Mouse (Mus musculus) midbrain, postnatal 0 days (tissue): Measurements from ENCODE around the gene Wfdc17. TPM values are rescaled to one million over a fixed set of nuclear protein-coding genes. Genes with fewer than 3 reads are reported as not detected.

Source experiments
- ATAC-seq: fragments of 200-750 bp; cut with Nextera tagmentation; 2 replicates; pipeline ENCODE4 v1.8.0; 2017; ENCODE audit warnings: moderate number of reproducible peaks, mild to moderate bottlenecking, moderate TSS enrichment, moderate library complexity; ENCODE audit not compliant: low FRiP score
- DNase-seq: peaks from one replicate; pipeline ENCODE4 v3.0.0-alpha.2; 2015; ENCODE audit warnings: low spot score
- H3K27ac ChIP-seq: fragments of 300-500 bp; sonication (generic); 2 replicates; pipeline ENCODE4 v1.5.1; 2014; ENCODE audit warnings: low read depth, mild to moderate bottlenecking, low read length, mixed read lengths
- H3K27me3 ChIP-seq: fragments of 300-500 bp; sonication (generic); 2 replicates; pipeline ENCODE4 v1.6.1; 2014; ENCODE audit warnings: low read length, control low read depth, mixed read lengths; ENCODE audit not compliant: insufficient read depth
- H3K36me3 ChIP-seq: fragments of 300-500 bp; sonication (generic); 2 replicates; pipeline ENCODE4 v1.6.1; 2014; ENCODE audit warnings: low read length, control low read depth, mixed read lengths; ENCODE audit not compliant: insufficient read depth
- H3K4me1 ChIP-seq: fragments of 300-500 bp; sonication (generic); 2 replicates; pipeline ENCODE4 v1.6.1; 2014; ENCODE audit warnings: mild to moderate bottlenecking, control low read depth, antibody characterized with exemption, low read length, mixed read lengths; ENCODE audit not compliant: insufficient read depth
- H3K4me2 ChIP-seq: fragments of 300-500 bp; sonication (generic); 2 replicates; pipeline ENCODE4 v1.6.1; 2014; ENCODE audit warnings: low read depth, mild to moderate bottlenecking, low read length, mixed read lengths; ENCODE audit not compliant: poor library complexity, severe bottlenecking
- H3K4me3 ChIP-seq: fragments of 300-500 bp; sonication (generic); 2 replicates; pipeline ENCODE4 v1.5.1; 2014; ENCODE audit warnings: low read depth, mild to moderate bottlenecking, low read length, moderate library complexity
- H3K9ac ChIP-seq: fragments of 300-500 bp; sonication (generic); replicated peaks from 2 replicates; pipeline ENCODE4 v1.6.1; 2014; ENCODE audit warnings: mild to moderate bottlenecking, low read length, moderate library complexity, mixed read lengths; ENCODE audit not compliant: poor library complexity, severe bottlenecking
- H3K9me3 ChIP-seq: fragments of 300-500 bp; sonication (generic); 2 replicates; pipeline ENCODE4 v1.6.1; 2016; ENCODE audit warnings: low read length, control low read depth
- CTCF ChIP-seq: IDR thresholded peaks from 2 replicates; pipeline ENCODE4 v1.5.1; 2016; ENCODE audit warnings: antibody characterized with exemption, mild to moderate bottlenecking
- WGBS: fragments of 180-500 bp; shearing (Covaris S2); extraction: QIAGEN DNeasy Blood & Tissue Kit; methylation state at CpG from one replicate; pipeline ENCODE4 v1.1.7; 2014; 5-methylcytosine and 5-hydroxymethylcytosine counted together
- polyA plus RNA-seq: library from polyadenylated mRNA; unstranded; fragments of >200 nt; fragmentation: Nextera tagmentation; extraction: Ambion mirVana; gene quantifications from 2 replicates; pipeline ENCODE4 v1.2.1, GENCODE M21; 2015
- total RNA-seq: library from RNA; depleted of rRNA; stranded (reverse); fragments of >200 nt; gene quantifications from 2 replicates; pipeline ENCODE4 v1.2.3, GENCODE M21; 2014

Gene Wfdc17
- total and polyA plus RNA-seq, 2 experiments from 2014 or later = 0.75 TPM; not detected in 1

DNA sequence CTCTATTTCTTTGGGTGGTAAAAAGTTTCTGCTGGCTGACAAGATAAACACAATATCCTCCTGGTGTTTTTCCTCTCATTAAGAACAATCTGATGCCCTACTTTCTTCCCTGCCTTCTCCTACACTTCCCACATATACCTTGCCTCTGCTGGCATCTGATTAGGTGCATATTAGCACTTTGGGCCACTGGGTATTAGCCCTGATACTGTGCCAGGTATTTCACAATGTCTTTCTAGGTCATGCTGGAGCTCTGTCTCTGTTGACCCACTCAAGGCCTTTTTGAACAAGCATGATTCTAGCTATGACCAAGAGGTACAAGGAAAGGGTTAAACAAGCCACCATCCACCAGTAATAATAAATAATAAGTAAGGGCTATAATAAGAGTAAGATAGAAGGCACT is 32.0 kb upstream of the Wfdc17 start:
- Histone ChIP-seq H3K27me3 (no peaks in the 10 kb centered on the region), H3K4me3 (no peak overlapping the region), H3K4me2 (no peak overlapping the region), H3K4me1 (no peaks in the 10 kb centered on the region), H3K9ac (no peak overlapping the region), H3K27ac (no peak overlapping the region), H3K36me3 (no peaks in the 10 kb centered on the region), H3K9me3 (no peaks in the 10 kb centered on the region)
- DNase-seq = no peak
- no peak for ATAC-seq
- TF ChIP-seq CTCF = no peak

DNA sequence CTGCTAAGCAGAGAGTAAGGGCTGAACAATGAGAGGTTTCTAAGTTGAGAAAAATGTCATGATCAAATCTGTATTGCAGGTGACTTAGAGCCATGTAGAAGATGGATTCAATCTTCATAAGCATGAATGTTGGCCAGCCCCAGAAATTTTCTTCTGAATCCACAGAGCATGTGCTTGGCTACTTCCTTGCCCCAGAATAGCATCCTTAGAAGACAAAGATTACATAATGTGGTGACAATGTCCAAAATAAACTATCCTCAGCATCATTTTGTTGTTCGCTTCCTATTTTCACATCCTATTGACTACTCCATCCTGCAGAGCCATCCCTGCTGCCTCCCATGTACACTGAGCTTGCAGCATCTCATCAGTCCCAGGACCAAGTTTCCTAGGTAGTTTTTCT is 28.1 kb upstream of the Wfdc17 start:
- no peak for ATAC-seq
- Histone ChIP-seq H3K27ac (no peak overlapping the region), H3K9ac (no peak overlapping the region)

DNA sequence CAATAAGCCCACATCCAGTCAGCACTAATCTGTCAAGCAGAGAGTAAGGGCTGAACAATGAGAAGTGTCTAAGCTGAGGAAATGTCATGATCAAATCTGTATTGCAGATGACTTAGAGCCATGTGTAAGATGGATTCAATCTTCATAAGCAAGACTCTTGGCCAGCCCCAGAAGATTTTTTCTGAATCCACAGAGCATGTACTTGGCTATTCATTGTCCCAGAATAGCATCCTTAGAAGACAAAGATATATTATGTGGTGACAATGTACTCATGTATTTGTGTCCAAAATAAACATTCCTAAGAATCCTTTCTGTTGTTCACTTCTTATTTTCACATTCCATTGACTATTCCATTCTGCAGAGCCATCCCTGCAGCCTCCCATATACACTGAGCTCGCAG is 13.9 kb upstream of the Wfdc17 start:
- WGBS = 94% methylated on average over 1 of the region's 1 CpGs
- H3K9me3 ChIP-seq = no peaks in the 10 kb centered on the region

More for the DNA sequence above, 28.1 kb upstream of the Wfdc17 start:
- Histone ChIP-seq H3K36me3 (no peaks in the 10 kb centered on the region), H3K4me3 (no peak overlapping the region), H3K4me1 (no peaks in the 10 kb centered on the region), H3K27me3 (no peaks in the 10 kb centered on the region), H3K9me3 (no peaks in the 10 kb centered on the region), H3K4me2 (no peak overlapping the region)
- no peak for TF ChIP-seq CTCF
- DNase-seq = no peak
- 85% methylated on average over 1 of the region's 1 CpGs for WGBS

DNA sequence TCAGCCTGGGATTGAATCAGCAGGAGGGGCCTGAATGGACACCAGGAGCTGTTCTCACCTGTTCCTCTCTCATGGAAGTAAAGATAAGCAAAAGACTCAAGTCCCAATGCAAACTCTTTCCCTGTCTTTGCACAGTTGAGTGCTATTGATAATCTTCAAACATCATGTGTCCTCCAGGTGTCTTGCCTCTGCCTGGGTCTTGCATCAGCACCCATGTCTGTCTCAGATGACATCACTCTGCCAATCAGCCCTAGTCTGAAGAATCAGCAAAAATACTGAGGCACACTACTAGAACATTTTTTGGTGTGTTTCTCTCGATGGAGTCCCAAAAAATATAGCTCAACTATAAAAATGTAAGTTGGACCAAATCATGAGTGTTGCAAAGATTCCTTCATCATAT is 11.8 kb upstream of the Wfdc17 start:
- H3K36me3 ChIP-seq = no peaks in the 10 kb centered on the region
- no peaks in the 10 kb centered on the region for H3K9me3 ChIP-seq
- 69% methylated on average over 1 of the region's 1 CpGs for WGBS
- H3K9ac ChIP-seq = no peak overlapping the region
- DNase-seq = no peak
- H3K4me1 ChIP-seq = no peaks in the 10 kb centered on the region
- no peaks in the 10 kb centered on the region for H3K27me3 ChIP-seq
- ATAC-seq = no peak
- no peak for TF ChIP-seq CTCF
- no peak overlapping the region for H3K4me3 ChIP-seq
- no peak overlapping the region for H3K4me2 ChIP-seq
- no peak overlapping the region for H3K27ac ChIP-seq

More for the DNA sequence above, 13.9 kb upstream of the Wfdc17 start:
- DNase-seq (no peak), ATAC-seq (no peak)
- H3K9ac ChIP-seq = no peak overlapping the region
- no peaks in the 10 kb centered on the region for H3K27me3 ChIP-seq
- H3K27ac ChIP-seq = no peak overlapping the region
- no peaks in the 10 kb centered on the region for H3K36me3 ChIP-seq
- no peak for TF ChIP-seq CTCF
- no peaks in the 10 kb centered on the region for H3K4me1 ChIP-seq
- no peak overlapping the region for H3K4me2 ChIP-seq
- no peak overlapping the region for H3K4me3 ChIP-seq

DNA sequence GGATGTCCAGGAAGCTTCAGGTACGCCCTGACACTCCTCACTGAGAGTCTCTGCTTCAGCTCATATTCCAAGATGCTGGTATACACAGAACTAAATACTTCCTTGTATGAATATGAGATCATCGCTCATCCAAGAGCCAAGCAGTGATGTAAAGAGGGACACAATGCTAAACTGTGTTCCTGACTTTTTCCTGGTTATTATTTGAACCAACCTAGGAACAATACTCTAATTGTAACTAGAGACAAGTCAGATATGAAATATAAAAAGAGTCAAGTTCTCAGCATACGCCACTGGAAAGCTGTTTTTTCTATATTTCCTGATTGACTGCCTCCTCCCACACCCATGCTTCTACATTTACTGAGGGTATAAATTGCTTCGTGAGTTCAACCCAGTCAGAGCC is 4.9 kb downstream of the Wfdc17 start, which contains the start of gene Wfdc18:
Gene Wfdc18, plus strand, starts transcription at position 301 of the 400 bp plus-strand sequence.
- Histone ChIP-seq H3K27me3 (no peaks in the 10 kb centered on the region), H3K36me3 (no peaks in the 10 kb centered on the region), H3K4me2 (no peak within 1 kb of the TSS), H3K27ac (no peak within 1 kb of the TSS), H3K4me3 (no peak within 1 kb of the TSS), H3K9me3 (no peaks in the 10 kb centered on the region), H3K9ac (no peak within 1 kb of the TSS), H3K4me1 (no peaks in the 10 kb centered on the region)
- no peak for TF ChIP-seq CTCF
- DNase-seq = no peak
- ATAC-seq = no peak
- whole genome bisulfite sequencing = 70% methylated on average over 4 of the region's 4 CpGs

DNA sequence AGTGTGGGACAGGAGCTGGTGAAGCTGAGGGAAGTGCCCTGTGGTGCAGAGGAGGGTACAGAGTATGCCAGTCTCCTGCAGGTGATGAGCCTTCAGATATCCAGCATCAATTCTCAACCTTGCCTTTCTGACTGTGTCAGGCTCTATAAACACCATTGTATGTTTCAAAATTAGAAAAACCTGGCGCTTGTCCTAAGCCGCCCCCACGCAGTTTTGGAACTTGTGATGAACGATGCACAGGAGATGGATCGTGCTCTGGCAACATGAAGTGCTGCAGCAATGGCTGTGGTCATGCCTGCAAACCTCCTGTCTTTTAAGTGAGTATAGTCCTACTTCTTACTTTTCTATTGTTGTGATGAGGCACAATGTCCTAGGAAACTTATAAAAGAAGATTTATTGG is 5.9 kb downstream of the Wfdc17 start:
- DNase-seq = no peak

More for the DNA sequence above, 5.9 kb downstream of the Wfdc17 start:
- Histone ChIP-seq H3K9ac (no peak overlapping the region), H3K9me3 (no peaks in the 10 kb centered on the region), H3K27me3 (no peaks in the 10 kb centered on the region), H3K36me3 (no peaks in the 10 kb centered on the region), H3K4me3 (no peak overlapping the region), H3K27ac (no peak overlapping the region), H3K4me1 (no peaks in the 10 kb centered on the region), H3K4me2 (no peak overlapping the region)
- 96% methylated on average over 5 of the region's 5 CpGs for WGBS
- TF ChIP-seq CTCF = no peak
- ATAC-seq = no peak
